Mouse (Mus musculus): Measurements from ENCODE around the gene Cdc42ep5.

- TF ChIP-seq GATA1 (IDR thresholded peaks at IDR 0.05; ENCODE audit: borderline replicate concordance, low read length) (no peak), FLI1 (IDR thresholded peaks at IDR 0.05; ENCODE audit: low read length) (no peak)
These were observed 44.0 kb upstream of the Cdc42ep5 start for GRCm38 (mm10) chr7:4208626-4209025.
